Mouse (Mus musculus) cerebellum, postnatal 14 days (tissue): ENCODE results near the gene Bola3.

Experiments used
- DNase-seq, 2 experiments: peaks; one replicate each; pipeline ENCODE4 v3.0.0; 2021; ENCODE audit warnings: mixed read lengths in 2 of 2

Gene Bola3

GRCm38 (mm10) chr6:83349274-83349958 lies 469 bp downstream of the Bola3 start:
- DNase-seq, result peak; percentile 97

DNA sequence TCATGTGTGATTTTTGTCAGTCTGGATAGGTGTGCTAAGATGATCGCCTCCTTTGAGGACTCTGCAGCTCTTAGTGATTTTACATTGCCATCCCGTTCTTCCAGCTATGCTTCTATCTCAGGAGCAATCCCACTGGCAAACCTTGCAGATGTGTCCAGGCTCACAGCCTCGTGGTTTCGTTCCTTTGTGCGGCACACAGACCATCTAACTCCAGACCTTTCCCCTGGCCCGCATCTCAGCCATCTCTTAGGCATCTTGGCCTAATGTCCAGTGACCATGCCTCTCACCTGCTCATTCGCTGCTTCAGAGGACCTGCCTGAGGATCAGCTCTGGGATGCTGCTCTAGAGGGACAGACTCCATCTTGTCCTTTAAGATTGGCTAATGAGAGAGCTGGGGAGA lies 1.2 kb downstream of the Bola3 start:
- DNase-seq, result no peak

DNA sequence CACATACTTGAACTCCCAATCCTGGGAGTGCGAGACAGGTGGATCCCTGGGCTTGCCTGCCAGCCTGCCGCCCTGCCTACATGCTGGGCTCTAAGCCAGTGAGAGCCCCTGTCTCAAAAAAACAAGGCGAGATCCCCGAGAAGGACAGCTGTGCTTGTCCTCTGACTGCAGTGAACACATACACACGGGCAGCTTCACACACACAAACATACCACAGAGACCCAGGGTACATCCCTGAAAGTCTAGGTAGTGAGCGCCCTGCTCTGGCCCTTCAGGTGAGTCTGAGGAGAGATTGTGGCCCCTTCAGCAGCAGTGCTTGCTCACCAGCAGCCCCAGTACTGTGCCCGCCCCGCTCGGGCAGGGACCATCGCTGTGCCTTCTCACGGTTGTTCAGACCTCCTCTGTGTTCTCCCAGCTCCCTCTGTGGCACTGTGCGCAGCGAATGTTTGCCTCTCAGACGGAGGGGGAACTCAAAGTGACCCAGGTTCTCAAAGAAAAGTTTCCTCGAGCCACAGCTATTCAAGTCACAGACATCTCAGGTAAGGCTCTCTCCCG lies 2.0 kb downstream of the Bola3 start:
- DNase-seq, result no peak

GRCm38 (mm10) chr6:83351490-83352160 lies 2.7 kb downstream of the Bola3 start:
- DNase-seq, result no peak

- DNase-seq, result peak; percentile 81 to 85
Observed at GRCm38 (mm10) chr6:83352666-83353410, 3.9 kb downstream of the Bola3 start.

DNA sequence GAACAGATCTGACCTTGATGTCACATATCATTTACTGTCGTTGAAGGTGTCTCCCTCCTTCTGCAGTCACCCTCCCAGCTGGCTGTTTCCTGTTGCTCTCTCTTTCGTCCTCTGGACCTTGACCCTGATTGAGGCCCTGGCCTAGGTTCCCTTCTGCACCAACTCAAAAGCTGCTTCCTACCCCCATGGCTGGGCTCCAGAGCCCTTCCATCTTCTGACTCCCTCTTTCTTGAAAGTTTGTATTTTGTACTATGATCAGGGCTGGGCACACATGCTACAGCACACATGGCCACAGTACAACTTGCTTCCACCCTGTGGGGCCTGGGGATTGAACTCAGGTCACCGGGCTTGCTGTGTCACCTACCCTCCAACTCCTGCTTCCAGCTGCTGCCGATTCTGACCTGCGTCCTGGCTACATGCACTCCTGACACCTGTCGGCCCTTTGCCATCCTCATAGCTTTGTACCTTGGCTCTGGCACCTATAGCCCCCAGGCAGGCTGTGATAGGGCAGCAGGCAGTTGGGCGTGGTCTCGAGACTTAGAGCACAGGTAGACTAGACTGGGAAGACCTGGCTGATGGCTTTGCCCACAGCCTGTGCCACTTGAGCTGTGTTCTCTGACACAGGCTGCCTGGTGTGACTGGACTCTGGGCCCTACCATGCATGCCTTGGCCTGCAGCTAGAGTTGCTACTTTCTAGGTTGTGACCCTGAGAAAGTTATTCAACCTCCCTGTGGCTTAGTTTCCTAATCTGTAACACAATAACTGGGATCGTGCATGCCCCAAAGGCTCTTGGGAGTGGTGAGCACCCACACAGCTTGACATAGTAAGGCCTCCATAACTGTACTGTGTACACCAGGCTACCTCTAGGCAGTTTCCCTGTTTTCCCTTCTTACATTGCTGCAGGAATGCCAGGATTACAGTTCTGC lies 6.2 kb downstream of the Bola3 start:
- no peak for DNase-seq

DNA sequence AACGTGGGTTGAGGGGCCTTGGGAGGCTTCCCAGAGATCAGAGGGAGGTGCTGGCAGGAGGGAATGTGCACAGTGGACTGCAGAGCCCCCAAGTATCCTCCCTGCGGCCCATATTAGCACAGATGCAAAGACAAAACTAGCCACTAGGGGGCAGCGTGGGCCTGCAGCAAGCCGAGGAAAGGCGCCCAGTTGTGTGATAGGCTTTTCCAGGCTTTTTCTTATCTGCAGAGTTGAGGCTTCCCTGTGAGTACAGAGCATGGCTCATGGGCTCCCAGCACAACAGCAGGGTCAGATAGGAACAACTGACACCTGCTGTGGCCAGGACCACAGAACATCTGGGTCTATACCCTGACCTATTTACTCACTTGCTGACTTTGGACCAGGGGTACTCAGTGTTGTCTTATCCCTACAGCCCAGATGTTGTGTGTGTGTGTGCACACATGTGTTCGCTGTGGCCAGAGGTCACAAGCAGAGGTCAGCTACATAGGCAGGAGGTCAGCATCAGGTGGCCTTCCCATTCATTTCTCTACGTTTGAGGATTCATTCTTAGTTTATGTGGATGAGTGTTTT lies 7.7 kb downstream of the Bola3 start:
- peak; percentile 95 to 96 for DNase-seq

DNA sequence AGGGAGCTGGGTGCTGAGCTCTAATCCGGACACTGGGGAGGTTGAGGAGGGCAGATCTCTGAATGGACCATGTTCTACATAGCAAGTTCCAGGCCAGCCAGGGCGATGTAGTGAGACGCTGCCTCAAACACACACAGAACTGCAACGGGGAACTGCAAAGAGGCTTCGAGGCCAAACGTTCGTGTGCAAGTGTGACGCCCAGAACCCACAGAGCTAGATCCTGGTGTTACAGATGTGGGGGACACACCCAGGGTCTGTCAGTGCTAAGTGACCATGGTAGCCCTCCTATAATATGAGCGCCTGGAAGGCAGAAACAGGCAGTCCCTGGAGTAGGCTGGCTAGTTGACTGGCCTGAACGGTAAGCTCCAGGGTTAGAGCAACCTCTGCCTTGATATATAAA lies 8.5 kb downstream of the Bola3 start:
- DNase-seq, result no peak

DNA sequence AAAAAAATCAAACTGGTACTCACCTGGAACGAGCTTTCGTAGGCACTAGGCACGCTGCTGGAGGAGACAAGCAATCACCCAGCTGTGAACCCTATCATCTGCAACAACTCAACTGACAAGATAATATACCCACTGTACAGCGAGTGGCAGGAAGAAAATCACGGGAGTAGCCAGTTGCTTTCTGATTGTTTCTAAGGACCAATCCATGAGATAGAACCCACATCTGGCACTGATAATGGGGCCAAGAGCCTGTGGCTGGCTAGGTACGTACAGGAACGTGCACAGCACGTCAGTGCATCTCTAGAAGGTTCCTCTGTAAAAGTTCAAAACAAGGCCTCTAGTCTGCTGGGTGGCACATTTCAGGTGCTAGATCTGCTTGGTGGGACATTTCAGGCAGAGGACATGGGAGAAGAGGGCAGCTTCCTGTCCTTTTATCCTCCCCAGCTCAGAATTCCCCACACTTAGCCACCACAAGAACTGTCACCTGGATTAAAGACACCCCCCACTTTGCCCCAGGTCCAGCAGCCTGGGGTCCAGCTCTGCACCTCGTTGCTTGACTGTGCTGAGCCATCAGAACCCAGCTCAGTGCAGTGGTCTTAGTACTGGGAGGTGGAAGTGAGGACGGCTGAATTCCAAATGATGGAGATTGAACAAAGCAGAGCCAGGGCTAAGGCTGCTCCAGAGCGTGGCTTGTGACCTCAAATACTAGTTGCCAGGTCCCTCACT lies 12.7 kb downstream of the Bola3 start:
- peak in 1 of 2 experiments; percentile 51 for DNase-seq

DNA sequence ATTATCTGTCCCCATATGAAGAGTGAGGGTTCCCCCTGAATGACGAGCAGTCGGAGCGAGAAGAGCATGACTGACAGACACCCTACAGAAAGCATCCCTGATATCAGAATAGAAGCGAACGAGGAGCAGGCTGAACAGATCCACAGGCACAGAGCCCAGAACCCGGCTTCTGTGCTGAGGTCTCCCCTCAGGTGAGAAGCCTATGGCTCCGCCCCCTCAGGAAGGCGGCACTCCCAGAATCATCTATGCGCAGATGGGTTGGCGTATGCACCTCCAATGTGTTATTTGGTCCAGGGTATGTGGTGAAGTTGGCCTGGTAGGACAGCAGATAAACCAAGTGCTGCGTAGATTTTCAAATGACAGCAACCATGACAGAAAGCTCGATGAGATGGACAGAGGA lies 14.1 kb downstream of the Bola3 start:
- peak; percentile 48 to 50 for DNase-seq

GRCm38 (mm10) chr6:83370316-83370965 lies 21.5 kb downstream of the Bola3 start:
- peak; percentile 49 to 68 for DNase-seq

DNA sequence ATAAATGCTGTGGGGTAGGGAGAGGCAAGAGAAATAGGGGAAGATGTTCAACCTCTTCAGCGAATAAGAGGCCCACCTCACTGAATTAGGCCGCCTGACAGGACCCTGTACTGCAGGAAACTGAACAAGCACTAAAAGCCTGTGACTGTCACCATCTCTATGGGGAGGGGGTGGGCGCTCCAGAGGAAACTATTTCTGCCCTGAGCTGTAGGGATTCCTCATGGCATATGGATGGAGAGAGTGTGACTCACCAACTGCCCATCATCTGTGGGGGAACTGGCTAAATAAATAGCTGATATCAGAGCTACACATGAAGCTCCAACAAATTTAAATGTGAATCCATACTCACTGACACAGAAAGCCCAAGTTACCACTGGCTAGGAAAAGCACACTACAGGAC lies 22.4 kb downstream of the Bola3 start:
- no peak for DNase-seq

GRCm38 (mm10) chr6:83373704-83374300 lies 24.9 kb downstream of the Bola3 start:
- DNase-seq, result no peak

DNA sequence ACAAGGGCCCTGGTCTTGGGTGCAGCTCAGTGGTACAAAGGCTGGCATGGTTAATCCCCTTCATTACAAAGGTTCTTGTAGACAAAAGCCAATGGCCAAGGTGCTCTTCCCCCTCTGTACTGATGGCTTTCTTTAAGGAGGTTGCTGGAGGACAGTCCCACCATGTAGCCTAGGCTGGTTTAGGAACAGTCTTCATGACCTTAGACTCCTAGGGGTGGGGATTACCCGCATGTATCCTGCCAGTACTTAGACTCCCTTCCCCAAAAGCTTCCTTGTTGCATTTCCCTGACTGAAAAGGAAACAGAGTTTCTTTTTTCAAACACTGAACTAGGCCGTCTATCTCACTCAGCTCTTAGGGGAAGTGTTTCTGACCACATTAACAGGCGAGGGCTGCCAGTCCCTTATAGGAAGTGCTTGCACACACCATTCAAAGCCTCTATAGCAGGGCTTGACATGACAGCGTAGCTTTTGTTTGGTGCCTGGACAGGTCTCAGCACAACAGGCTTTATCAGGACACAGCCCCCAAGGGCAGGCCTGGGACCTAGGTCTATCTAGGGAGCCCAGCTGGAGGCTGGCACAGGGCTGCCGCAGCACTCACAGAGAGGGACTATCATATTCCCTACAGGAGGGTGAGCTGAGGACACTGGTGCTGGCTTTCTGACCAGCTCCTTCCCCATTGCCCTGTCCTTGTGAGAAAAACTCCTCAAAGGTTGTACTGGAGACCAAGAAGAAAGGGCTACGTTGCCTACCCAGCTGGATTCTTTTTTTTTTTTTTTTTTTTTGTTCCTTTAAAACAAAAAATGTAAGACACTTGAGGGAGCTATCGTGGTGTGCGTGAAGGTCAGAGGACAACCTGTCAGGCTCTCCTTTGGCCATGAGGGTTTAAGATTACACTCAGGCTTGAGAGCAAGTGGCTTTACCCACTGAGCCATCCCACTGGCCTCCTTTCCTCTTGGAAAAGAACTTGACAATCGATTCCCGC lies 32.9 kb downstream of the Bola3 start:
- DNase-seq, result no peak

DNA sequence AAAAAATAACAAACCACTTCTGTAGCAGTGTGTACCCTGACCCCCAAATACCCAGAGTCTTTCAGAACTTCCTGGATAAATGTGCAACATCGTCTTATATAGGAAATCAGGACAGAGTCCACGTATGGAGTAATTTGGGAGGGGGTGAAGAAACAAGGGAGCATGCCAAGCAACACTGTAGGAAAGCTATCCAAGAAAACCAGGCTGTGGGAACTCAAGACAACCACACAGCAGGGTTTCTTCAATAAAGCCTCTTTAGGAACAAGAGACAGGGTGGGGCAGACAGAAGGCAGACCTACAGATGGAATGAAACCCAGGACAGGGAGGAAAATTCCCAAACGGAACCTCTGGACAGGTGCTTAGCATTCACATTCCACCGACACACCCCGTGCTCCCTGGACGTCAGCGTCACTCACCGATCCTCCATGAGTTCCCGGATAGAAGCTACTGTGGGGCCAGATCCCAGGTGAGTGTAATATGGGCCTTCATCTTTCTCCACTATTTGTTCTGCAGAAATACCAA lies 36.7 kb downstream of the Bola3 start:
- no peak for DNase-seq

GRCm38 (mm10) chr6:83392166-83392780 lies 43.3 kb downstream of the Bola3 start:
- DNase-seq, result peak; percentile 54 to 68

- no peak for DNase-seq
Observed at GRCm38 (mm10) chr6:83394122-83394521, 45.2 kb downstream of the Bola3 start.

DNA sequence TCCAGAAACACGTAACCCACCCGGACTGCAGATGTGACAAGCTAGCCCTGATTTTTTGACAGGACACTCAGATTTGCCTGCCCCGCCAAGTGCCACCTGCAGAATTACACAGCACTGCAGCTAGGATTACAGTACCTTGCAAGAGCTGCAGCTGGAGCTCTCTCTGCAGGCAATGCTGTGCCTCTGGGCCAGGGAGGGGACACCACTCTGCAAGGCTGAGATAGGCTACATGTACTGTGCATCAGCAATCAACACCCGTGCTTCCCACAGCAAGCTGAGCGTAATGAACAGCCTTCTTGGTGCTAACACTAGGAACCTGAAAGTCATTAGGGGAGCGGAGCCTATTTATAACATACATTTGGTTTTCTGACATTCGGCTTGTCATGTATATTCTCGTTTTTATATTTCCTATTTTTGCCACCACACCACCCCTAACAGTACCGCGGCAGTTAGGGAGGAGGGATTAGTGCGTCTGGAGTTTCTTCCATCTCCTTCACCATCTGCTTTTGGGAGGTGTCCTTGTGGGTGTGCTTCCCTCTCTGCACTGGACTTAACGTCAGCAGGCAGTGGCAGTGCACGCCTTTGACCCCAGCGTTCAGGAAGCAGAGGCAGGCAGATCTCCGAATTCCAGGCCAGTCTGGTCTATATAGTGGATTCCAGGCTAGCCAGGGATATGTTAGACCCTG lies 46.7 kb downstream of the Bola3 start:
- no peak for DNase-seq
